Mouse (Mus musculus): ENCODE data around the gene Spata18.

- TF ChIP-seq TAL1 (IDR thresholded peaks at IDR 0.05; ENCODE audit: low read length) (no peak), GATA1 (IDR thresholded peaks at IDR 0.05; ENCODE audit: low read length) (no peak)
Observed at GRCm38 (mm10) chr5:73694254-73695015, 43.3 kb downstream of the Spata18 start.
